Mouse (Mus musculus): ENCODE measurements around the gene Ripor1. TPM values are rescaled to one million over a fixed set of nuclear protein-coding genes. Genes with fewer than 3 reads are reported as not detected.
"Not testable (repeated sequence)": the region's sequence is repeated elsewhere in the genome, so short reads cannot be mapped to it uniquely, and the experiment has no call there.

Gene Ripor1
- polyA plus RNA-seq, 1 experiment from 2014 or later: 14.1 TPM

GRCm38 (mm10) chr8:105579719-105580118 is 25.3 kb upstream of the Ripor1 start:
- Histone ChIP-seq H3K4me1 (0 out of 2 replicates have a peak, but pooled peaks cover under 1% of the 10 kb centered on the region), H3K4me3 (no peak overlapping the region), H3K27me3 (replicated peaks) (0 out of 2 replicates have a peak, but pooled peaks cover 5% of the 10 kb centered on the region), H3K27ac (no peak overlapping the region), H3K9ac (no peak overlapping the region), H3K9me3 (replicated peaks) (no peaks in the 10 kb centered on the region), H3K36me3 (no peaks in the 10 kb centered on the region), H3K4me2 (no peak overlapping the region)
- no peak for ATAC-seq
- 35% methylated on average over 3 of the region's 3 CpGs for WGBS (ENCODE audit: insufficient replicate concordance)

GRCm38 (mm10) chr8:105592431-105592830 is 12.6 kb upstream of the Ripor1 start:
- H3K4me1 ChIP-seq: peaks cover 17% of the 10 kb centered on the region
- no peak overlapping the region for H3K9ac ChIP-seq
- no peak overlapping the region for H3K4me3 ChIP-seq
- no peaks in the 10 kb centered on the region for H3K36me3 ChIP-seq
- no peaks in the 10 kb centered on the region for H3K9me3 ChIP-seq (replicated peaks)
- no peak overlapping the region for H3K4me2 ChIP-seq
- H3K27me3 ChIP-seq (replicated peaks): peaks cover 22% of the 10 kb centered on the region
- no peak overlapping the region for H3K27ac ChIP-seq
- 67% methylated on average over 2 of the region's 2 CpGs for WGBS (ENCODE audit: insufficient replicate concordance)
- no peak for ATAC-seq

- ATAC-seq: no peak
These were observed 11.2 kb upstream of the Ripor1 start for GRCm38 (mm10) chr8:105593859-105594258.

GRCm38 (mm10) chr8:105594451-105595242 is 10.4 kb upstream of the Ripor1 start:
- H3K9ac ChIP-seq: no peak overlapping the region
- H3K4me2 ChIP-seq: peak overlapping the region; percentile 0; the same call in 1 of the 2 replicates
- no peak for ATAC-seq
- H3K27me3 ChIP-seq (replicated peaks): peaks cover 22% of the 10 kb centered on the region
- H3K4me3 ChIP-seq: no peak overlapping the region
- no peaks in the 10 kb centered on the region for H3K36me3 ChIP-seq
- peaks cover 17% of the 10 kb centered on the region for H3K4me1 ChIP-seq
- no peaks in the 10 kb centered on the region for H3K9me3 ChIP-seq (replicated peaks)
- WGBS (ENCODE audit: insufficient replicate concordance): 66% methylated on average over 18 of the region's 18 CpGs
- H3K27ac ChIP-seq: no peak overlapping the region

More at GRCm38 (mm10) chr8:105593859-105594258, 11.2 kb upstream of the Ripor1 start:
- Histone ChIP-seq H3K9me3 (replicated peaks) (no peaks in the 10 kb centered on the region), H3K27me3 (replicated peaks) (peaks cover 22% of the 10 kb centered on the region), H3K4me1 (peaks cover 17% of the 10 kb centered on the region), H3K9ac (no peak overlapping the region), H3K36me3 (no peaks in the 10 kb centered on the region), H3K27ac (0 out of 2 replicates have a peak overlapping the region, but pooled peaks have one; percentile 28), H3K4me2 (peak overlapping the region; percentile 0; the same call in 1 of the 2 replicates), H3K4me3 (no peak overlapping the region)
- WGBS (ENCODE audit: insufficient replicate concordance): 31% methylated on average over 15 of the region's 15 CpGs

GRCm38 (mm10) chr8:105596362-105597034 is 8.6 kb upstream of the Ripor1 start:
- H3K4me2 ChIP-seq: peak overlapping the region; percentile 65
- H3K9ac ChIP-seq: no peak overlapping the region
- WGBS (ENCODE audit: insufficient replicate concordance): 4% methylated on average over 14 of the region's 14 CpGs
- H3K36me3 ChIP-seq: no peaks in the 10 kb centered on the region
- H3K4me3 ChIP-seq: peak overlapping the region; percentile 26
- peaks cover 22% of the 10 kb centered on the region for H3K27me3 ChIP-seq (replicated peaks)
- peak; percentile 83 for ATAC-seq
- H3K9me3 ChIP-seq (replicated peaks): no peaks in the 10 kb centered on the region
- no peak overlapping the region for H3K27ac ChIP-seq
- peaks cover 17% of the 10 kb centered on the region for H3K4me1 ChIP-seq

- Histone ChIP-seq H3K4me1 (peaks cover 24% of the 10 kb centered on the region), H3K9me3 (replicated peaks) (no peaks in the 10 kb centered on the region), H3K9ac (no peak overlapping the region), H3K27ac (no peak overlapping the region), H3K4me3 (no peak overlapping the region), H3K27me3 (replicated peaks) (peaks cover 27% of the 10 kb centered on the region), H3K36me3 (no peaks in the 10 kb centered on the region), H3K4me2 (no peak overlapping the region)
- no peak for ATAC-seq
- WGBS (ENCODE audit: insufficient replicate concordance): 47% methylated on average over 6 of the region's 6 CpGs
These were observed 6.3 kb upstream of the Ripor1 start for GRCm38 (mm10) chr8:105598777-105599176.

GRCm38 (mm10) chr8:105601301-105601700 is 3.8 kb upstream of the Ripor1 start:
- ATAC-seq: no peak
- H3K9me3 ChIP-seq (replicated peaks): no peaks in the 10 kb centered on the region
- no peak overlapping the region for H3K4me3 ChIP-seq
- no peaks in the 10 kb centered on the region for H3K36me3 ChIP-seq
- H3K4me1 ChIP-seq: peaks cover 39% of the 10 kb centered on the region
- no peak overlapping the region for H3K4me2 ChIP-seq
- 0 out of 2 replicates have a peak, but pooled peaks cover 12% of the 10 kb centered on the region for H3K27me3 ChIP-seq (replicated peaks)
- 70% methylated on average over 5 of the region's 5 CpGs for WGBS (ENCODE audit: insufficient replicate concordance)
- H3K9ac ChIP-seq: no peak overlapping the region
- no peak overlapping the region for H3K27ac ChIP-seq

- ATAC-seq; H3K4me3 ChIP-seq; H3K9me3 ChIP-seq (replicated peaks); H3K36me3 ChIP-seq; H3K27ac ChIP-seq; H3K9ac ChIP-seq; H3K4me2 ChIP-seq: not testable (repeated sequence)
- H3K4me1 ChIP-seq: peaks cover 41% of the 10 kb centered on the region
- 54% methylated on average over 3 of the region's 3 CpGs for WGBS (ENCODE audit: insufficient replicate concordance)
- H3K27me3 ChIP-seq (replicated peaks): 0 out of 2 replicates have a peak, but pooled peaks cover 12% of the 10 kb centered on the region
These were observed 2.5 kb upstream of the Ripor1 start for GRCm38 (mm10) chr8:105602540-105602939.

- no peaks in the 10 kb centered on the region for H3K9me3 ChIP-seq (replicated peaks)
- peak overlapping the region; percentile 99 for H3K4me2 ChIP-seq
- peaks cover 72% of the 10 kb centered on the region for H3K4me1 ChIP-seq
- peak overlapping the region; percentile 77 for H3K4me3 ChIP-seq
- ATAC-seq: peak; percentile 58
- H3K27ac ChIP-seq: peak overlapping the region; percentile 87
- H3K36me3 ChIP-seq: peaks cover 2% of the 10 kb centered on the region; the same call in 1 of the 2 replicates
- under 1% methylated on average over 39 of the region's 39 CpGs for WGBS (ENCODE audit: insufficient replicate concordance)
- H3K9ac ChIP-seq: peak overlapping the region; percentile 90
- H3K27me3 ChIP-seq (replicated peaks): 0 out of 2 replicates have a peak, but pooled peaks cover 12% of the 10 kb centered on the region
These were observed 585 bp downstream of the Ripor1 start for GRCm38 (mm10) chr8:105605491-105606188.

- H3K4me2 ChIP-seq: peak overlapping the region; percentile 99
- H3K27me3 ChIP-seq (replicated peaks): 0 out of 2 replicates have a peak, but pooled peaks cover 12% of the 10 kb centered on the region
- no peaks in the 10 kb centered on the region for H3K9me3 ChIP-seq (replicated peaks)
- WGBS (ENCODE audit: insufficient replicate concordance): 1% methylated on average over 29 of the region's 30 CpGs
- peak overlapping the region; percentile 90 for H3K9ac ChIP-seq
- peak overlapping the region; percentile 77 for H3K4me3 ChIP-seq
- peaks cover 80% of the 10 kb centered on the region for H3K4me1 ChIP-seq
- H3K36me3 ChIP-seq: peaks cover 4% of the 10 kb centered on the region; the same call in 1 of the 2 replicates
- peak; percentile 27 for ATAC-seq
- H3K27ac ChIP-seq: peak overlapping the region; percentile 87
These were observed 1.4 kb downstream of the Ripor1 start for GRCm38 (mm10) chr8:105606189-105607023.

- Histone ChIP-seq H3K9ac (peak overlapping the region; percentile 90), H3K36me3 (peaks cover 4% of the 10 kb centered on the region; the same call in 1 of the 2 replicates), H3K9me3 (replicated peaks) (no peaks in the 10 kb centered on the region), H3K27me3 (replicated peaks) (0 out of 2 replicates have a peak, but pooled peaks cover 16% of the 10 kb centered on the region), H3K4me2 (peak overlapping the region; percentile 99), H3K4me1 (peaks cover 86% of the 10 kb centered on the region), H3K4me3 (peak overlapping the region; percentile 77), H3K27ac (0 out of 2 replicates have a peak overlapping the region, but pooled peaks have one; percentile 87)
- 6% methylated on average over 10 of the region's 10 CpGs for WGBS (ENCODE audit: insufficient replicate concordance)
- ATAC-seq: no peak
These were observed 2.0 kb downstream of the Ripor1 start for GRCm38 (mm10) chr8:105607062-105607461.
